Mouse (Mus musculus) intestine, embryonic 16.5 days (tissue): Measurements from ENCODE around the gene Gm10197. TPM values are rescaled to one million over a fixed set of nuclear protein-coding genes. Genes with fewer than 3 reads are reported as not detected.

Source experiments
- ATAC-seq: fragments of 200-750 bp; cut with Nextera tagmentation; 2 replicates; pipeline ENCODE4 v1.8.0; 2017; ENCODE audit warnings: moderate TSS enrichment, moderate library complexity
- H3K27ac ChIP-seq: fragments of 300-500 bp; sonication (generic); 2 replicates; pipeline ENCODE4 v1.5.1; 2014; ENCODE audit warnings: mild to moderate bottlenecking, low read length
- H3K27me3 ChIP-seq: fragments of 300-500 bp; sonication (generic); replicated peaks from 2 replicates; pipeline ENCODE4 v1.6.1; 2014; ENCODE audit warnings: low read length, control low read depth, mixed read lengths; ENCODE audit not compliant: control insufficient read depth, insufficient read depth
- H3K36me3 ChIP-seq: fragments of 300-500 bp; sonication (generic); 2 replicates; pipeline ENCODE4 v1.6.1; 2014; ENCODE audit warnings: low read length, control low read depth; ENCODE audit not compliant: control insufficient read depth, insufficient read depth
- H3K4me1 ChIP-seq: fragments of 300-500 bp; sonication (generic); 2 replicates; pipeline ENCODE4 v1.6.1; 2014; ENCODE audit warnings: low read length, control low read depth, mixed read lengths; ENCODE audit not compliant: control insufficient read depth, insufficient read depth
- H3K4me2 ChIP-seq: fragments of 300-500 bp; sonication (generic); 2 replicates; pipeline ENCODE4 v1.6.1; 2014; ENCODE audit warnings: low read depth, low read length, control low read depth
- H3K4me3 ChIP-seq: fragments of 300-500 bp; sonication (generic); 2 replicates; pipeline ENCODE4 v1.5.1; 2014; ENCODE audit warnings: mild to moderate bottlenecking, low read length
- H3K9ac ChIP-seq: fragments of 300-500 bp; sonication (generic); 2 replicates; pipeline ENCODE4 v1.6.1; 2014; ENCODE audit warnings: low read depth, low read length
- H3K9me3 ChIP-seq: fragments of 300-500 bp; sonication (generic); 2 replicates; pipeline ENCODE4 v1.6.1; 2016; ENCODE audit warnings: low read length, control low read depth; ENCODE audit not compliant: control insufficient read depth
- WGBS: fragments of 180-500 bp; shearing (Covaris S2); extraction: QIAGEN DNeasy Blood & Tissue Kit; methylation state at CpG from one replicate; pipeline ENCODE4 v1.1.7; 2014; 5-methylcytosine and 5-hydroxymethylcytosine counted together
- polyA plus RNA-seq: library from polyadenylated mRNA; unstranded; fragments of >200 nt; fragmentation: Nextera tagmentation; extraction: Ambion mirVana; gene quantifications from 2 replicates; pipeline ENCODE4 v1.2.1, GENCODE M21; 2015

Gm10197 gene
- polyA plus RNA-seq, 1 experiment from 2014 or later = not detected

GRCm38 (mm10) chr19:53389417-53389816 lies 17.9 kb upstream of the Gm10197 start:
- WGBS = 15% methylated on average over 6 of the region's 6 CpGs
- no peak for ATAC-seq
- H3K9me3 ChIP-seq = no peaks in the 10 kb centered on the region
- peak overlapping the region; percentile 99 for H3K4me3 ChIP-seq
- H3K27me3 ChIP-seq = no peaks in the 10 kb centered on the region
- H3K36me3 ChIP-seq = no peaks in the 10 kb centered on the region
- H3K27ac ChIP-seq = peak overlapping the region; percentile 99; the same call in 1 of the 2 replicates
- peak overlapping the region; percentile 100 for H3K9ac ChIP-seq
- H3K4me1 ChIP-seq = peaks cover 6% of the 10 kb centered on the region
- H3K4me2 ChIP-seq = peak overlapping the region; percentile 45

GRCm38 (mm10) chr19:53383336-53383735 lies 11.8 kb upstream of the Gm10197 start:
- 92% methylated on average over 15 of the region's 15 CpGs for WGBS
- H3K27me3 ChIP-seq = no peaks in the 10 kb centered on the region
- H3K4me3 ChIP-seq = no peak overlapping the region
- no peak overlapping the region for H3K9ac ChIP-seq
- peaks cover 10% of the 10 kb centered on the region; the same call in 1 of the 2 replicates for H3K36me3 ChIP-seq
- no peak overlapping the region for H3K27ac ChIP-seq
- H3K4me2 ChIP-seq = no peak overlapping the region
- no peak for ATAC-seq
- no peaks in the 10 kb centered on the region for H3K4me1 ChIP-seq
- H3K9me3 ChIP-seq = no peaks in the 10 kb centered on the region

- Histone ChIP-seq H3K4me3 (no peak overlapping the region), H3K36me3 (peaks cover 10% of the 10 kb centered on the region; the same call in 1 of the 2 replicates), H3K27me3 (no peaks in the 10 kb centered on the region), H3K4me1 (no peaks in the 10 kb centered on the region), H3K9me3 (no peaks in the 10 kb centered on the region), H3K9ac (no peak overlapping the region), H3K27ac (no peak overlapping the region), H3K4me2 (no peak overlapping the region)
- no peak for ATAC-seq
- 89% methylated on average over 10 of the region's 10 CpGs for WGBS
Observed at GRCm38 (mm10) chr19:53378421-53378820, 6.9 kb upstream of the Gm10197 start.

DNA sequence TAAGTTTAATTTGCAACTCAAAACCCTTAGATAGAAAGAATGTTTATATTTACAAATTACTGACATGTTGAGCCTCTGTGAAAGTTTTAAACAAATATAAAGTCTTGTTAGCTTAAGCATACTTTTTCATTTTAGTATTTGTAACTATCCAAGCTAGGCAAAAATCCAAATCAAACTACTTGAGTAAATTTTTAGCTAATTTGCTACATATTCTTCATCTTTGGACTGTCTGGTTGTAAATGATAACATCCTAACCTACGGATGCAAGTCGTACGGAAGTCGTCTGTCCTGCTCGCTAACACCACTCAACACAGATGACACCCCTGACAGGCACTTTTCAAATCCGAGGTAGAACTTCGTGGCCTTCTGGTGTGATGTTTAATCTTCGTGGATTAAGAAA lies 6.1 kb upstream of the Gm10197 start:
- H3K9me3 ChIP-seq = no peaks in the 10 kb centered on the region
- 79% methylated on average over 8 of the region's 8 CpGs for WGBS
- H3K9ac ChIP-seq = no peak overlapping the region
- no peak overlapping the region for H3K4me3 ChIP-seq
- H3K27me3 ChIP-seq = no peaks in the 10 kb centered on the region
- H3K4me1 ChIP-seq = no peaks in the 10 kb centered on the region
- no peak overlapping the region for H3K4me2 ChIP-seq
- no peak for ATAC-seq
- no peak overlapping the region for H3K27ac ChIP-seq
- peaks cover 6% of the 10 kb centered on the region; the same call in 1 of the 2 replicates for H3K36me3 ChIP-seq

DNA sequence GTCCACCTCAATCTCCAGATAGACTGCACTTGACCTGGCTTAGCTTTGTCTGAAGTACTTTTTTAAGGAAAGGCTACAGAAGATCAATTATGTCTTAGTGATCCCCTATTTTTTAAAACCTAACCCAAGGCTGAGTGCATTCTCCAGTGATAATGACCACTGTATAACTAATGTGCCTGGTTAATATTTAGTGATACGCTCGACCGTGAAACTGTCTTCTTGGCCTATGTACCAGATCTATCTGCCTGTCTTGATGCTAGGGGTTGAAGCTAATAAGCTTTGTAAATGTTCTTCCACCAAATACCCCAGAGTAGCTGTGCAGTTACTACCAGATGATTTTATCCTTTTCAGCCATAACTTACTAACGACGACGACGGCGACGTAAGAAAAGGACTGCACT lies 4.2 kb upstream of the Gm10197 start:
- WGBS = 86% methylated on average over 9 of the region's 9 CpGs
- Histone ChIP-seq H3K4me1 (no peaks in the 10 kb centered on the region), H3K27me3 (no peaks in the 10 kb centered on the region), H3K4me2 (no peak overlapping the region), H3K9ac (no peak overlapping the region), H3K9me3 (no peaks in the 10 kb centered on the region), H3K27ac (no peak overlapping the region), H3K36me3 (peaks cover 12% of the 10 kb centered on the region; the same call in 1 of the 2 replicates), H3K4me3 (no peak overlapping the region)
- no peak for ATAC-seq

DNA sequence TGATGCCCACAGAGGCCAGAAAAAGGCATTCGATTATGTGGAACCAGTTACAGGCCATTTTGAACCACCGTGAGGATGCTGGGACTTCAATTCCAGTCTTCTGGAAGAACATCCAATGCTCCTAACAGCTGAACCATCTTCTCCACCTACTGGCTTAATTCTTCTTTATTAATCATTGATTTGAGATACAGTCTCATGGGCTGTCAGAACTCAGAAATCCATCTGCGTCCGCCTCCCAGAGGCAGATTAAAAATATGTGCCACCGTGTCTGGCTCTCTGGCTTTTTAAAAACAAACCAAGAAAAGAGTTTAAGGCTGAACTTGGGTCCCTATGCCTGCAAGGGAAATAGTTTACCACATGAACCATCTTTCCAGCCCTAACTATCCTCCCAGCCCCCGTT lies 3.7 kb upstream of the Gm10197 start:
- no peak overlapping the region for H3K4me2 ChIP-seq
- peaks cover 9% of the 10 kb centered on the region; the same call in 1 of the 2 replicates for H3K36me3 ChIP-seq
- H3K4me1 ChIP-seq = no peaks in the 10 kb centered on the region
- H3K27ac ChIP-seq = no peak overlapping the region
- H3K27me3 ChIP-seq = no peaks in the 10 kb centered on the region
- H3K9ac ChIP-seq = no peak overlapping the region
- WGBS = 91% methylated on average over 6 of the region's 6 CpGs
- no peak for ATAC-seq
- no peak overlapping the region for H3K4me3 ChIP-seq
- no peaks in the 10 kb centered on the region for H3K9me3 ChIP-seq

- ATAC-seq = no peak
- H3K4me3 ChIP-seq = no peak overlapping the region
- 75% methylated on average over 2 of the region's 2 CpGs for WGBS
- peaks cover 3% of the 10 kb centered on the region for H3K4me1 ChIP-seq
- no peak overlapping the region for H3K4me2 ChIP-seq
- no peak overlapping the region for H3K27ac ChIP-seq
- no peak overlapping the region for H3K9ac ChIP-seq
- H3K36me3 ChIP-seq = peaks cover 9% of the 10 kb centered on the region; the same call in 1 of the 2 replicates
- no peaks in the 10 kb centered on the region for H3K27me3 ChIP-seq
- H3K9me3 ChIP-seq = no peaks in the 10 kb centered on the region
Observed at GRCm38 (mm10) chr19:53373570-53373969, 2.0 kb upstream of the Gm10197 start.

GRCm38 (mm10) chr19:53370233-53370632 lies 1.3 kb downstream of the Gm10197 start:
- no peaks in the 10 kb centered on the region for H3K9me3 ChIP-seq
- peaks cover 12% of the 10 kb centered on the region for H3K4me1 ChIP-seq
- no peak overlapping the region for H3K4me2 ChIP-seq
- no peak overlapping the region for H3K4me3 ChIP-seq
- H3K36me3 ChIP-seq = peaks cover 5% of the 10 kb centered on the region; the same call in 1 of the 2 replicates
- H3K27ac ChIP-seq = peak overlapping the region; percentile 15; the same call in 1 of the 2 replicates
- H3K27me3 ChIP-seq = no peaks in the 10 kb centered on the region
- WGBS = 76% methylated on average over 15 of the region's 15 CpGs
- no peak overlapping the region for H3K9ac ChIP-seq
- ATAC-seq = no peak

DNA sequence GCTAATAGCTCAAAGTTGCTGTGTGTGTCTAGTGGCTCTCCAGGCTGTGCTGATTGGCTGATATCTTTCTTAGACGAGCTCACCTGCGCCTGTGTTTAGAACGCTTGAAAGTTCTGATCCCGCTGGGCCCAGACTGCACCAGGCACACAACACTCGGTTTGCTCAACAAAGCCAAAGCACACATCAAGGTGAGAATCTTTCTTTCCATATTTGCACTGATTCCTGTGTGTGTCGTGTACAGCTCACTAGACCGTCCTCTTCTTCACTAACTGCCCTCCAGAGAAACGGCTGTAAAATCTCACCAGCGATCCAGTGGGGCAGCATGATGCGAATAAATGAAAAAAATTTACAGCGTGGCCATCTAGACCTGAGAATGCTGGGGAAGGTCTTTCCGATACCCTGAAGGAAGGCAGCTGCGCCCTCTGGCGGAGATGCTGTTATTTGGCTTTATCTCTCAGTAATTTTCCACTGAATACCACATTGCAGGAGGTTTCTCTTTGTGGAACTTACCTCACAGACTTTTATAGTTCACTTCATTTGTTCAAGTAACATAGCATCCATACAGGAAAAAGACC lies 2.0 kb downstream of the Gm10197 start:
- H3K4me3 ChIP-seq = no peak overlapping the region
- no peak overlapping the region for H3K27ac ChIP-seq
- no peaks in the 10 kb centered on the region for H3K9me3 ChIP-seq
- 0 out of 2 replicates have a peak overlapping the region, but pooled peaks have one; percentile 7 for H3K9ac ChIP-seq
- peak; percentile 44; the same call in 1 of the 2 replicates for ATAC-seq
- peaks cover 15% of the 10 kb centered on the region for H3K4me1 ChIP-seq
- H3K36me3 ChIP-seq = peaks cover 5% of the 10 kb centered on the region; the same call in 1 of the 2 replicates
- 23% methylated on average over 14 of the region's 14 CpGs for WGBS
- peak overlapping the region; percentile 22; the same call in 1 of the 2 replicates for H3K4me2 ChIP-seq
- no peaks in the 10 kb centered on the region for H3K27me3 ChIP-seq
